Mouse (Mus musculus) urinary bladder, postnatal 14 days (tissue): ENCODE results near the gene Gbf1.

ENCODE experiments used
- DNase-seq: peaks from one replicate; pipeline ENCODE4 v3.0.0; 2021; ENCODE audit warnings: low spot score

The Gbf1 gene

DNA sequence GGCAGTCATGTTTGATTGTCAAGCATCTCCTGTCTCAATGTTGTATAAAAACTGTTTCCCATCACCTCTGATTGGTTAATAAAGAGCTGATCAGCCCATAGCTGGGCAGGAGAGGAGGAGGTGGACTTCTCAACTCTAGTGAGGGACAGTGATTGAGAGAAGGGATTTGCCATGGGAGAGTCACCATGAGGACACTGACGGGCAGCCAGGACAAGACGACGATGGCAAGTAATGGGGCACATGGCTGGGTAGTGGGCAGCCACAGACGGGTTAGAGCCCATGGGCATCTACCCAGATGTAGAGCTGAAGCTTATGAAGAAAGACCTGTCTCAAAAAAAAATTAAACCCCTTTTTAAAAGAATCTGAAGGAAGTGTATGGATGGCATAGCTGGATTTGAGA, 150.2 kb downstream of the Gbf1 start:
- no peak for DNase-seq

- DNase-seq, result no peak
Observed at GRCm38 (mm10) chr19:46303251-46304215, 151.2 kb downstream of the Gbf1 start.

DNA sequence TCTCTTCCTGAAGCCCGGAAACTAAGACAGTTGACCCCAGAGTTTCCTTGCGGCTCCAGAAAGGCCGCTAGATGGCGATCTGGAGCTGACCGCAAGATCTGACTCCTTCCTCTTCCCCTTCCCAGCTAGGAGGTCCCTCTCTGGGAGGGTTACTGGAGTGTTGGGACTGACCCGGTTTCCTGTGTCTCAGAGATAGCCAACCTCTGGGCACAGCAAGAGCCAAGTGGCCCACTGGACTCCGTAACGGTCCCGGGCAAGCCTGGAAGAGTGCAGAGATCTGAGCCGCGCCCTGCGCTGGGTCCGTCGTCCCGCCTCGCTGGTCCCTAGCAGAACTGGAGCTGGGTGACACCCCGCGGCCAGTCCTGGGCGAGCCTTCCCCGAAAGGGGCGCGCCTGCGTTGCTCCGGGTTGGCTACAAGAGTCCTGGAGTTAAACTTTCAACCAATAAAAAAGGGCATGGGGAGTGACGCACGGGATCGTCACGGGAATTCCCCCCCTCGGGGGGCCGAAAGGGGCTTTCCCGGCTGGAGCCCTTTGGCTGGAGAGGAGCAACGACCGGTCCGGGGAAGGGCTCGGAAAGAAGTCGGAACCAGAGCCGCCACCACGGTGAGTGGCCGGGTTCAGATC, 152.0 kb downstream of the Gbf1 start, which contains the start of gene Nfkb2:
Gene Nfkb2, plus strand, starts transcription at position 105 of the 626 bp plus-strand sequence.
- peak; percentile 95 for DNase-seq

- DNase-seq, result no peak
Observed at GRCm38 (mm10) chr19:46304908-46305333, 152.6 kb downstream of the Gbf1 start.

DNA sequence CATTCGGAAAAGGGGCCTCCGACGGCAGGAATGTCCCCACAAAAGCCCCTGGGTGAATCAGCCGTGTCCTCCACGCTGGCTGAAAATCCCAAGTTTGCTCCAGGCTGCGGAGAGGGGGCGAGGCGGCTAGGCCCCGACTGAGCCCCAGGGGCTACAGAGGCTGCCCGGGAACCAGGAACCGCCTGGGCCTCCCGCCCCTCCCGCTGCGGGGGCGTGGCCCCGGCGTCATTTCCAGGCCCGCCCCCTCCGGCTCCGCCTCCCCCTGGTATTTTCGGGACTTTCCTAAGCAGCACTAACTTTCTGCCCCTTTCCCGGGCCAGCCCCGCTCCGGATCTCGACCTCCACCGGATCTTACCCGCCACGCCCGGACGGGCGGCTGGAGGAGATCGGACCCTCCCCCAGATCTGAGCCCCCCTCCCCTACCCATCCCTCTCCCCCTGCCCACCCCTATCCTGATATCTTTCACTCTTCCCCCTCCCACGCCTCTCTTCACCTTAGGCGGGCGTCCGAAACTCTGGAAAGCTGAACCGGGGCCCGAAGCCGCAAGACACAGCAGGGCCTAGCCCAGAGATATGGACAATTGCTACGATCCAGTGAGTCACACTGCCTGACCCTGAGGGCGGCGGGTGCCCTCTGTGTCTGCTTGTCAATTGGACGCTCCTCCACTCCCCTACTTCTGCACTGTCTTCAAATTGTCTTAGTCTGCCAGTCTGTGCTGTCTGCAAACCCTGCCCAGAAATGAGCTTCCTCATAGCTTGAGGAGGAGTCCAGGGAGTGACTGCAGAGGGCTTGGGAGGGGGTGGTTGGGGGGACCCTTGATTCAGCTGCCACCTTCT, 153.3 kb downstream of the Gbf1 start:
- peak; percentile 89 for DNase-seq

DNA sequence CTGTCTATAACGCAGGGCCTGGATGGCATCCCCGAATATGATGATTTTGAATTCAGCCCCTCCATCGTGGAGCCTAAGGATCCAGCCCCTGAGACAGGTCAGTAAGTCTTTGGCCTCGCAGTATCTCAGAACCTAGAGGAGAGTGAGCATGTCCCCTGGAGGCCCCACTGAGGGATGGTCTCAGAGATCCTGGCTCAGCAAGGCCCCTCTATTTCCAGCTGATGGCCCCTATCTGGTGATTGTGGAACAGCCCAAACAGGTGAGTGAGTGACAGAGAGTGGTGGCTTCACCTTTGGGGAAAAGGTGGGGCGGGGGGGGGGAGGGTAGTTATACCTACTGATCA, 153.9 kb downstream of the Gbf1 start:
- DNase-seq, result no peak

- DNase-seq, result no peak
Observed at GRCm38 (mm10) chr19:46306751-46307289, 154.5 kb downstream of the Gbf1 start.

DNA sequence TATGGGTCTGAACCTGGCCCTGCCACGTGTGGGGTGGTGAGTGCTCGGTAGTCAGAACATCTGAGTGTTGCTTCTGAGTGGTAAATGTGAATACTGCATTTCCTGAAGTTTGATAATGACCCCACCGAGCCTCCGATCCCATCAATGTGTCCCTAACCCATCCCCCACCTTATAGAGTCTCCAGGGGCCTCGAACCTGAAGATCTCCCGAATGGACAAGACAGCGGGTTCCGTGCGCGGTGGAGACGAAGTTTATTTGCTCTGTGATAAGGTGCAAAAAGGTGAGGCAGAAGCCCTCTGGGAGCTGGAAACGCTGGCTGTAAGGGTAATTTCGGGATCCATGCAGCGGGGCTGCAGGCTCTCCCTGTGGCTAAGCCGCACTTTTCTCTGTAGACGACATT, 155.5 kb downstream of the Gbf1 start:
- DNase-seq, result no peak

DNA sequence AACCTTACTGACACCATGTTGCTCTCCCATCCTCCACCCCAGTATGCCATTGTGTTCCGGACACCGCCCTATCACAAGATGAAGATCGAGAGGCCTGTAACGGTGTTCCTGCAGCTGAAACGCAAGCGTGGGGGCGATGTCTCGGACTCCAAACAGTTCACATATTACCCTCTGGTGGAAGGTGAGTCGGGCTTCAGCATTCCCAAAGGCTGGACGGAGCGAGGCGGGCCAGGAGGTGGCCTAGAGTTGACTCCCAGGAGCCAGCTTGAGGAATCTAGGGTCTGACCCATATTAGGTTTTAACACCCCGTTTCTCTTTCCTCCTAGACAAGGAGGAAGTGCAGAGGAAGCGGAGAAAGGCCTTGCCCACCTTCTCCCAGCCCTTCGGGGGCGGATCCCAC, 156.0 kb downstream of the Gbf1 start:
- no peak for DNase-seq

DNA sequence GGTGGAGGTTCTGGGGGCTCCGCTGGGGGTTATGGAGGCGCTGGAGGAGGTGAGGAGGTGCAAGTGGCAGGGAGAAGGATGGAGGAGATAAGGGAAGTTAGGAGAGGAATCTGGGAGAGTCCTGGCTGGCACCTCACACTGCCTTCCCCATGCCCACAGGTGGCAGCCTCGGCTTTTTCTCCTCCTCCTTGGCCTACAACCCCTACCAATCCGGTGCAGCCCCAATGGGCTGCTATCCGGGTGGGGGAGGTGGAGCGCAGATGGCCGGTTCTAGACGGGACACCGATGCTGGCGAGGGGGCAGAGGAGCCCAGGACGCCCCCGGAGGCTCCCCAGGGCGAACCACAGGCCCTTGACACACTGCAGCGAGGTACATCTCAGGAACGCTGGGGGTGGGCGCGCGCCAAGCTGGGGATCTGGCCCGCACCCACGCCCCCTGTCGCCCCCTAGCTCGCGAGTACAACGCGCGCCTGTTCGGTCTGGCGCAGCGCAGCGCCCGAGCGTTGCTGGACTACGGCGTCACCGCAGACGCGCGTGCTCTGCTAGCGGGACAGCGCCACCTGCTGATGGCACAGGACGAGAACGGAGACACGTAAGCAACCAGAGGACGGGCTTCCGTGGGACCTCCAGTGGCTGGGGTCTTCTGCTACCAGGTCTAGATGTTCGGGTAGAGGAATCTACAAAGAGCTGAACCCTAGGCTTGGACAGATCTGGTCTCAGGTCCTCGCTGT, 156.6 kb downstream of the Gbf1 start:
- DNase-seq, result peak; percentile 90

- no peak for DNase-seq
Observed at GRCm38 (mm10) chr19:46309651-46310305, 157.5 kb downstream of the Gbf1 start.

- DNase-seq, result no peak
Observed at GRCm38 (mm10) chr19:46310312-46310865, 158.1 kb downstream of the Gbf1 start.

DNA sequence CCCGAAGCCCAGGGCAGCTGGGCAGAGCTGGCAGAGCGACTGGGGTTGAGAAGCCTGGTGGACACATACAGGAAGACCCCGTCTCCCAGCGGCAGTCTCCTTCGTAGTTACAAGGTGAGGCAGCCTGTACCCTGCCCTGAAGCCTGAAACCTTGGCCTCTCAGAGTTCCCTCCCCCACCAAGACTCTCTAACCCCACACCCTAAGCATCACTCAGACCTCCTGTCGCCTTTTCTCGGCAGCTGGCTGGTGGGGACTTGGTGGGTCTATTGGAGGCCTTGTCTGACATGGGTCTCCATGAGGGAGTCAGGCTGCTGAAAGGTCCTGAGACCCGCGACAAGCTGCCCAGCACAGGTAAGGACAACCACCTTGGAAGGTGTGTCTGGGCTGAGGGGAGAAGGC, 159.0 kb downstream of the Gbf1 start:
- no peak for DNase-seq

GRCm38 (mm10) chr19:46312566-46312965, 160.3 kb downstream of the Gbf1 start:
- DNase-seq, result no peak

GRCm38 (mm10) chr19:46313116-46313515, 160.8 kb downstream of the Gbf1 start:
- no peak for DNase-seq

GRCm38 (mm10) chr19:46313591-46313990, 161.3 kb downstream of the Gbf1 start:
- DNase-seq, result no peak

GRCm38 (mm10) chr19:46314151-46314601, 161.9 kb downstream of the Gbf1 start:
- no peak for DNase-seq

DNA sequence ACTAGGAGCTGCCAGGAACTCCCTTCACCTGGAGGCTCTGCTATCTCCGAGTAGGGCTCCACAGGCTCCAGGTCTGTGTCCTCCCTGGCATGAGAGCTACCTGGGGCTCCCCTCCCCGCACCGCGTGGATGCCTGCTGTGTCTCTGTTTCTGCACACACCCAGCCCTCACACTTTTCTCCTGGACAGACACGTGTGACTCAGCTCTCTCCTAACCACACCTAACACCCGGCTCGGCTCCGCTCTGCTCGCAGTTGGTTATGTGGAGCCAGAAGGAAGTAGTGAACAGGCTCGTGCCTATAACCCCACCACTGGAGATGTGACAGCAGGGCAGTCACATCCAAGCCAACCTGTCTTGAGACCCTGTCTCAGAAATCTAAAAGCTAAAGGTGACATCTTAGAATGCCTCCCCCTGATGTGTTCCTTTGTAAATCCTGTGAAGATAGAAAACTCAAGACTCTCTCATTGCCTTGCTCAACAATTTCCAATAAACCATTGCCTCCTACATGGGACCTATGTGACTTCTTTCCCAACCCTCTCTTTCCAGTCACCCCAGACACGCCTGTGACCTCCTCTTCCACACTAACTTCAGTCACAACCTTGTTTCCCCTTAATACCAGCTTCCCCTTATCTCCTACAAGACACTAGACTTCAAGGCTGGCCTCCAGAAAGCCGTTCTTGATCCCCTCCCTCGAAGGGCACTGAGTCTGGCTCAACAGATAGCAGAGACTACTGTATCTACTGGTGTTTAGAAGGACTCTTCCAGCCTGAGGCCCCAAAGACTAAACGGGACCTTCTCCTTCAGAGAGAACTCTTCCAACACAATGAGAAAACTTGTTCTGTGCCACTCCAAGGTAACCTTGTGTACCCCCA, 162.8 kb downstream of the Gbf1 start:
- no peak for DNase-seq
